Mouse (Mus musculus) MEL (cell line): Measurements from ENCODE around the gene Kalrn.

Experiments
- ETS1 ChIP-seq: IDR thresholded peaks from 2 replicates; pipeline ENCODE4 v1.6.1; 2012; ENCODE audit warnings: low read depth, mild to moderate bottlenecking, inconsistent platforms, low read length, improper control_type of control experiment, moderate library complexity
- MAFK ChIP-seq: IDR thresholded peaks from 2 replicates; pipeline ENCODE4 v1.6.1; 2011; ENCODE audit warnings: low read depth, mild to moderate bottlenecking, low read length, improper control_type of control experiment, borderline replicate concordance

- no peak for TF ChIP-seq MAFK
- no peak for TF ChIP-seq ETS1
Measured at GRCm38 (mm10) chr16:34440994-34441414, 132.3 kb downstream of the Kalrn start.
